Mouse (Mus musculus) T-cell, adult 2 months (primary cell): ENCODE measurements around the gene Hibadh.

Experiments
- DNase-seq: peaks from one replicate; pipeline ENCODE4 v3.0.0; 2022; ENCODE audit warnings: low spot score

Gene Hibadh

DNA sequence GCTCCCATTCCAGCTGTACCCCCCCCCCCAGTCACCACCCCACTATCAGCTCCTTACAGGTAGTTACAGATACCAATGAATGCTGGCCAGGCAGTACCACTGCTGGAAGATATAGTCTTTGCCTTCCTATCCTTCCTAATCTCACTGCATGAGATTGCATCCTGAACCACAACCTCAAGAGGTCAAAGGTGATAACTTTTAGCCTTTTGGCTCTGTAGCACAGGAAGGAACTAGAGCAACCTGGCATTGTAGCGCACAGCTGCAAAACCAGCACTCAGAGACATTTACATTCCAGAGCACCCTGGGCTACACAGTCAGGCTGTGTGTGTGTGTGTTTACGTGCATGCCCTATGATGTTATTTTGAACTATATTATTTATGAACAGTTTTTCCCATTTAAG lies 137.2 kb downstream of the Hibadh start:
- no peak for DNase-seq

DNA sequence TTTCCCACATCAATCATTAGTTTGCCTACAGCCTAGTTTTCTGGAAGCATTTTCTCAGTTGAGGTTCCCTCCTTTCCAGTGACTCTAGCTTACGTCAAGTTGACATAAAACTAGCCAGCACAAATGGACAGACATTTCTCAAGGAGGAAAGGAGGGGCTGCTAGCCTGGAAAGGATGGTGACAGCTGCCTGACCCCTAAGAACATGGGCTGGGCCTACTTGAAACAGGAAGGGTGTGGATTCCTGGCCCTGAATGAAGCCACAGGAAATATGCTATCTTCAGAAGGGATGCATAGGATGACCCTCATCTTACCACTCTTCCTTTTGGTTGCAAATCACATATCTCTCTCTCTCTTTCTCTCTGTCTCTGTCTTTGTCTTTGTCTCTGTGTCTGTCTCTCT lies 138.7 kb downstream of the Hibadh start:
- DNase-seq = no peak
